In the genomic region with DNA sequence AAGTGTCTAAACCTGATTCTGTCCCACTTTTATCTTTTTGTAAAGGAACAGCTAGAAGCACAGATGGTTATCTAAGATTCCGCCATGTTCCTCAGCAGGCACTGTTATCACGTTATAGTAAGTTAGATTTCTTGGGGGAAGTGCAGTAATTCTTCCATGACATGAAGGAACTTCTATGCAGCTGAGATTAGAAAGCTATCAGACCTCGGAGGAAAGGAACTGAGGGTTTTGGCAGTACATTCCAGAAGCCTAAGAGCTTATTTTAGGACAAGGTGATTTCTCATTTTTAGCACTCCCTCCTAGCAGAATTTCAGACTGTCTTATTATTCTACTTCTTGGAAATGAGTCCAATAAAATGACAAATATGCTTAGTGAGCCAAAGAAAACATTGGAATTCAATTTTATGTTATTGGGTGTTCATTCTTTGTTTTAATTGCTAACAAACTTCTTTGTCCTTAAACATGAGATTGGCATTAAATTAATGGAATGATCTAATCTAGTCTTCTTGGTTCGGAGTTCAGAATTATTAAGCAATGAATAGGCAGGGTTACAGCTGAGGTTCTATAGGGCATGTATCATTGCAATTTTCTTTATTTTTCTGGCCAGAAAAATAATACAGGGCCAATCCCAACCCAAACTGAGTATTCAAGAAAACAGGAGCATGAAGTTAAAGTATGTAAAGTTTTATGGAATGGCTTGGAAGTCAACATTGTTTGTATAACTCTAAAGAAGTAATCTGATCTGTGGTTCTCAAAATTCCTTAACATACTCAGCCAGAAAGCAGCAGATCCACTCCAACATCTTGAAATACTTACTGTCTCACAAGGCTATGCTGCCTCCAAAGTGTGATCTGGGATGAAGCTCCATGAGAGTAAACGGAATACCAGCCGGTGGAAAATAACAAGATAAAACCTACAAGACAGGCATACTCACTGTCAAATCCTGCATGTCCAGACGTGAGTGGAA, we compare ENCODE assay signal across 16 mouse cellular contexts.
A peak's percentile ranks its signal among the peaks of the same experiment; 100 is the strongest.
DNase-seq lines count a peak whose midpoint lies in the region; ATAC-seq and TF ChIP-seq lines count a peak whose summit lies in the region.
"Had no signal": no experiment of that assay in that cellular context is flagged by ENCODE, and none has a peak within 500 bp of the region (broad histone marks: within the 10 kb centered on the region; RNA-seq: fewer than 3 reads in every experiment).

No protein-coding gene starts in this region.

- no peak for DNase-seq in frontal cortex, postnatal 36 days (ENCODE audit: low spot score in 2 of 2)
- no peak for DNase-seq in lung, postnatal 0 days (ENCODE audit: low spot score)
- peak; percentile 60 for DNase-seq in skeletal muscle tissue, adult 2 months (ENCODE audit: low read depth, low spot score)
- DNase-seq: cerebellum, adult 18-20 months; forebrain, postnatal 0 days; midbrain, embryonic 14.5 days; spleen, adult 18-20 months had no signal

- H3K4me2 ChIP-seq in lung, embryonic 15.5 days, result no peak overlapping the region
- no peak overlapping the region for H3K4me2 ChIP-seq in lung, postnatal 0 days (replicated peaks; ENCODE audit: low read depth, low read length)
- no peak overlapping the region for H3K4me2 ChIP-seq in intestine, embryonic 15.5 days (replicated peaks)
- H3K4me2 ChIP-seq: embryonic facial prominence, embryonic 12.5 days; heart, embryonic 11.5 days; neural tube, embryonic 12.5 days had no signal

- ATAC-seq in frontal cortex, adult (ENCODE audit: low TSS enrichment), result peak; percentile 70
- peak; percentile 67; the same call in 1 of the 2 replicates for ATAC-seq in lung, embryonic 15.5 days (ENCODE audit: borderline replicate concordance, extremely low read depth, low FRiP score, low TSS enrichment)
- ATAC-seq in lung, postnatal 0 days, result no peak
- no peak for ATAC-seq in megakaryocyte-erythroid progenitor cell, adult 5-6 weeks (replicated peaks; ENCODE audit: low FRiP score, low TSS enrichment, poor library complexity, severe bottlenecking)
- ATAC-seq in intestine, embryonic 15.5 days, result no peak
- ATAC-seq: forebrain, postnatal 0 days had no signal

- no peak for TF ChIP-seq EP300 in lung, postnatal 0 days (IDR thresholded peaks at IDR 0.05)

- TF ChIP-seq POLR2A in embryonic fibroblast, embryonic 13.5 days (IDR thresholded peaks at IDR 0.05; ENCODE audit: low read depth, low read length), result 0 out of 2 replicates have a peak, but pooled peaks have one; percentile 23

- 27% methylated on average over 7 of the region's 7 CpGs for WGBS in lung, embryonic 15.5 days
- WGBS in lung, postnatal 0 days, result 28% methylated on average over 7 of the region's 7 CpGs
- WGBS in intestine, embryonic 15.5 days, result 47% methylated on average over 7 of the region's 7 CpGs

- peak overlapping the region; percentile 42 for H3K27ac ChIP-seq in lung, embryonic 15.5 days
- no peak overlapping the region for H3K27ac ChIP-seq in lung, postnatal 0 days (ENCODE audit: low read length)
- H3K27ac ChIP-seq in embryonic fibroblast, embryonic 13.5 days (ENCODE audit: insufficient read depth, low read length), result peak overlapping the region; percentile 97
- H3K27ac ChIP-seq in intestine, embryonic 15.5 days, result no peak overlapping the region
- H3K27ac ChIP-seq: embryonic facial prominence, embryonic 12.5 days; hindbrain, embryonic 10.5 days; neural tube, embryonic 12.5 days had no signal

- H3K4me3 ChIP-seq in lung, embryonic 15.5 days, result no peak overlapping the region
- H3K4me3 ChIP-seq in lung, postnatal 0 days (ENCODE audit: low read depth, low read length), result no peak overlapping the region
- H3K4me3 ChIP-seq in embryonic fibroblast, embryonic 13.5 days (ENCODE audit: insufficient read depth, low read length), result no peak overlapping the region
- no peak overlapping the region for H3K4me3 ChIP-seq in intestine, embryonic 15.5 days (replicated peaks)
- H3K4me3 ChIP-seq: embryonic facial prominence, embryonic 12.5 days; hindbrain, embryonic 10.5 days; neural tube, embryonic 12.5 days had no signal

- peaks cover 7% of the 10 kb centered on the region for H3K4me1 ChIP-seq in lung, embryonic 15.5 days
- no peaks in the 10 kb centered on the region for H3K4me1 ChIP-seq in lung, postnatal 0 days (ENCODE audit: insufficient read depth, low read depth, low read length)
- peaks cover 4% of the 10 kb centered on the region; the same call in 1 of the 2 replicates for H3K4me1 ChIP-seq in embryonic fibroblast, embryonic 13.5 days (ENCODE audit: control insufficient read depth, insufficient read depth, low read length)
- H3K4me1 ChIP-seq in intestine, embryonic 15.5 days (replicated peaks), result no peaks in the 10 kb centered on the region
- H3K4me1 ChIP-seq: embryonic facial prominence, embryonic 12.5 days; hindbrain, embryonic 10.5 days; neural tube, embryonic 12.5 days had no signal

- no peaks in the 10 kb centered on the region for H3K9me3 ChIP-seq in lung, embryonic 15.5 days
- H3K9me3 ChIP-seq in lung, postnatal 0 days (ENCODE audit: low read length), result no peaks in the 10 kb centered on the region
- H3K9me3 ChIP-seq in intestine, embryonic 15.5 days, result no peaks in the 10 kb centered on the region
- H3K9me3 ChIP-seq: embryonic facial prominence, embryonic 12.5 days; hindbrain, embryonic 10.5 days; neural tube, embryonic 12.5 days had no signal

- H3K9ac ChIP-seq in lung, embryonic 15.5 days, result no peak overlapping the region
- H3K9ac ChIP-seq in lung, postnatal 0 days (replicated peaks; ENCODE audit: low read depth), result no peak overlapping the region
- H3K9ac ChIP-seq in intestine, embryonic 15.5 days, result no peak overlapping the region
- H3K9ac ChIP-seq: embryonic facial prominence, embryonic 12.5 days; forebrain, postnatal 0 days; neural tube, embryonic 12.5 days had no signal

- no peak for TF ChIP-seq CTCF in lung, postnatal 0 days (IDR thresholded peaks at IDR 0.05)
- no peak for TF ChIP-seq CTCF in embryonic fibroblast, embryonic 13.5 days (IDR thresholded peaks at IDR 0.05; ENCODE audit: borderline replicate concordance, insufficient read depth, low read length)

- H3K36me3 ChIP-seq in lung, embryonic 15.5 days, result no peaks in the 10 kb centered on the region
- no peaks in the 10 kb centered on the region for H3K36me3 ChIP-seq in lung, postnatal 0 days (ENCODE audit: insufficient read depth, low read length)
- H3K36me3 ChIP-seq in intestine, embryonic 15.5 days, result no peaks in the 10 kb centered on the region
- H3K36me3 ChIP-seq: embryonic facial prominence, embryonic 12.5 days; hindbrain, embryonic 10.5 days; neural tube, embryonic 12.5 days had no signal

- H3K27me3 ChIP-seq in lung, embryonic 15.5 days, result no peaks in the 10 kb centered on the region
- H3K27me3 ChIP-seq in lung, postnatal 0 days (replicated peaks; ENCODE audit: insufficient read depth, low read length), result no peaks in the 10 kb centered on the region
- no peaks in the 10 kb centered on the region for H3K27me3 ChIP-seq in intestine, embryonic 15.5 days (replicated peaks)
- H3K27me3 ChIP-seq: embryonic facial prominence, embryonic 12.5 days; neural tube, embryonic 12.5 days had no signal

Comparison
In these comparisons a context has a peak if more than half of its experiments do, and no peak if none do; other contexts are left out.
1. ATAC-seq: peak in frontal cortex, adult (single experiment) and lung, embryonic 15.5 days (single experiment); none in lung, postnatal 0 days (single experiment), megakaryocyte-erythroid progenitor cell, adult 5-6 weeks (single experiment) and intestine, embryonic 15.5 days (single experiment).
2. H3K27ac ChIP-seq: peak in lung, embryonic 15.5 days (single experiment) and embryonic fibroblast, embryonic 13.5 days (single experiment); none in lung, postnatal 0 days (single experiment) and intestine, embryonic 15.5 days (single experiment).